Mouse (Mus musculus) activated CD4-positive, CD25-positive, alpha-beta regulatory T cell (primary cell): Measurements from ENCODE around the gene Xrn2. TPM values are rescaled to one million over a fixed set of nuclear protein-coding genes. Genes with fewer than 3 reads are reported as not detected.

Experiments
- polyA plus RNA-seq, 2 experiments: library from polyadenylated mRNA; unstranded; fragments of 100-300 nt; shearing (Covaris generic); gene quantifications; one replicate each; pipeline ENCODE4 v1.2.1; 2017

The Xrn2 gene
- 100 to 1,000 TPM; 161 to 190 TPM for polyA plus RNA-seq

DNA sequence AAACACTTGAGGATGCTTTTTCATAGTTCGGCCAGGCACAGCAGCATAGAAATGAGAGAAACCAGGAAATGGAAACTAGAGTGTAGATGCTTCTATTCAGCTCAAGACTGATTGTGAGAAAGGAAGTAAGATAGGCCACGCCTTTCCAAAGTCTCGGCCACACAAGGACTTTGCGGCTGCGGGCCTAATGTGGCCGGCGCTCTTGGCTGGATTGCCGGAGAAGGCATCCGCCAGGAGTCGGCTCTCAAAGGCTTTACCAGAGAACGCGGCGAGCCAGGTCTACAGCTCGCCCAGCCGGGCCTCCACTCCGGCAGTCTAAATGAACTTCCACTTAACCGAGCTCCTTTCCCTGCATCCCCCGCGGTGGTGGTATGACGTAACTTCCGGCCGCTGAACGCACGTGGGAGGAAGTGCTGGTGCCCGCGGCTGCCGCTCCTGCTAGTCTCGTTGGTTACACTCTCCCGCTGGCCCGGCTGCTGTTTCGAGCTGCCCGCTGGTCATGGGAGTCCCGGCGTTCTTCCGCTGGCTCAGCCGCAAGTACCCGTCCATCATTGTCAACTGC, at the start of gene Xrn2:
TSS of gene Xrn2 (plus strand) at position 374 of the 562 bp plus-strand sequence.

DNA sequence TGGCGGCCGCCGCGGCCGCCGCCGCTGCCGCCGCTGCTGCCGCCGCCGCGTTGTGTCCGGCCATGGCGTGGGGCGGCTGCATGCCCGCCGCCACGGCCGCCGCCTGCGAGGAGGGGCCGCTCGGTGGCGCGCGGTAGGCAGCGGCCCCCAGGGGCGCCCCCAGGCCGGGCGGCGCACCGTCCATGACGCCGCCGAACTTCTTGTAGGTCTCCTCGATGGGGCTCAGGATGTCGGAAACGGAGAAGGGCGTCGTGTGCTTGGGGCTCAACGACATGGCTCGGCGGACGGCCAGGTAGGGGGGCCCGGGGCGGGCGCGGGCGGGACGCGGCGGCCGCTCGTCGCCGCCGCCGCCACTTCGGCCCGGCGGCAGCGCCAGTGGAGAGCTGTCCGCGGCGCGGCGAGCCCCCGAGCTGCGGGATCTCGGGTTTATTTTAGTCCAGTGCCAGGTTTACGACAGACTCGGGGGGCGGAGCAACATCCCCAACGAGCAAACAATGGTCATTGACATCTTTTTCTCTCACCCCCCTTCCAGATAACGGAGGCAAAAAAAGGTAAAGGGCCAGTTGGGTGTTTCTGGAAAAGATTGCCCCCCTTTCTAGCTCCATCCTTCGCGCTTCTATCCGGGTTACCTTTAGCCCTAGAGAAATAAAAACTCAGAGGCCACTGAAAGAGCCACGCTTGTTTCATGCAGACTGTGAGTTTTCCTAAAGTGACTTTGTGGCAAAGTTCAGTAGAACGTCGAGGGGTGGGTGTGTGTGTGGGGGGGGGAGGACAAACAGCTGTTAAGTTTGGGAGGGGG, 72.5 kb downstream of the Xrn2 start, which contains the start of gene Nkx2-4:
TSS of gene Nkx2-4 (minus strand) at position 374 of the 799 bp plus-strand sequence.

Other genes with a start within 250 kb of the Xrn2 start
- gene Kiz, start 157.1 kb upstream of the Xrn2 start, polyA plus RNA-seq, result 10 to 100 TPM; 15.9 to 21.3 TPM
- gene Nkx2-4, start 72.4 kb downstream of the Xrn2 start, polyA plus RNA-seq, result not detected
- gene Nkx2-2, start 181.2 kb downstream of the Xrn2 start, polyA plus RNA-seq, result not detected